Mouse (Mus musculus) heart, postnatal 0 days (tissue): ENCODE results near the gene Chd9.

Source experiments
- CTCF ChIP-seq: IDR thresholded peaks from 2 replicates; pipeline ENCODE4 v1.5.1; 2016; ENCODE audit warnings: antibody characterized with exemption, control low read depth, low read depth
- EP300 ChIP-seq: IDR thresholded peaks from 2 replicates; pipeline ENCODE4 v1.6.1; 2016; ENCODE audit warnings: antibody characterized with exemption, low read depth

DNA sequence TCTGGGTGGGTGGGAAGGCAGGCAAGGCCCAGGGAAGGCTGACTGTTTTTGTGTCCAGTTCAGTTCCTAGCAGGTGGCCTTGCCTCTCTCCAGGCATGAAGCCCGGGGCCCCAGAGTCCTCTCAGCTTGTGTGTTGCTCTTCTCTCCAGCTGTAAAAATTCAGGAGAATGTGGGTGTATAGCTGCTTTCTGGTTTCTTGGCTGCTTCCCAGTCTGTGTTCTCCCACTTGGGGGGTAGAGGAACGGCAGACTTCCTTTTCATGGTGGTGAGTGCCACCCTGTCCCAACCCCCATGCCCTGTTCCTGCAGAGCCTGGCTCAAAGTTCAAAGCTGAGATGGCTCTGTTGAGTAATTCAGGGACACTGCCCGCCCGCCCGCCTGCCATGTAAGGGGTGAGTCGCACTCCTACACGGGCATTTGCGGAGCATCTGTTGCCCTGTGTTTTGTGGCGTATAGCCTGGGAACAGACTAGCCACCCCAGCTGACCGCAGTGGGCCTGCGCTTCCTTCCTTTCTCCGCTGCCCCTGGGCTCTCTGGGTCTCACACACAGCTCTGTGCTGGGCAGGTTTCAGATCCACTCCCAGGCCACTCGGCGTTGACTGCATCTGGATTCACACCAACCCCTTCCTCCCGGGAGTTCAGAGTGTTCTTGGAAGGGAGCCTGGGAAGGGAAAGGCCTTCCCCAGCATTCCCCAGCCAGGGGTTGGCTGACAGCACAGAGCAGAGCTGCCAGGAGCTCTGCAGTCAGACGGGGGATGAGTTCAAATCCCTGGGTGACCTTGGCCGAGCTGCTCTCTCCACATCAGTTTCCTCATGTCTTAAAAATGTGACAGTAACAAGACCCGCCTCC lies 41.1 kb downstream of the Chd9 start:
- TF ChIP-seq CTCF = no peak
- TF ChIP-seq EP300 = peak; percentile 65; the same call in 1 of the 2 replicates
